Mouse (Mus musculus) adrenal gland, postnatal 0 days (tissue): ENCODE results near the gene Med18. TPM values are rescaled to one million over a fixed set of nuclear protein-coding genes. Genes with fewer than 3 reads are reported as not detected.

Experiments used
- polyA plus RNA-seq: library from polyadenylated mRNA; unstranded; fragments of >200 nt; fragmentation: Nextera tagmentation; extraction: Ambion mirVana; gene quantifications from 2 replicates; pipeline ENCODE4 v1.2.1, GENCODE M21; 2015

Med18 gene
- polyA plus RNA-seq = 8.4 and 15.9 TPM in 2 replicates

DNA sequence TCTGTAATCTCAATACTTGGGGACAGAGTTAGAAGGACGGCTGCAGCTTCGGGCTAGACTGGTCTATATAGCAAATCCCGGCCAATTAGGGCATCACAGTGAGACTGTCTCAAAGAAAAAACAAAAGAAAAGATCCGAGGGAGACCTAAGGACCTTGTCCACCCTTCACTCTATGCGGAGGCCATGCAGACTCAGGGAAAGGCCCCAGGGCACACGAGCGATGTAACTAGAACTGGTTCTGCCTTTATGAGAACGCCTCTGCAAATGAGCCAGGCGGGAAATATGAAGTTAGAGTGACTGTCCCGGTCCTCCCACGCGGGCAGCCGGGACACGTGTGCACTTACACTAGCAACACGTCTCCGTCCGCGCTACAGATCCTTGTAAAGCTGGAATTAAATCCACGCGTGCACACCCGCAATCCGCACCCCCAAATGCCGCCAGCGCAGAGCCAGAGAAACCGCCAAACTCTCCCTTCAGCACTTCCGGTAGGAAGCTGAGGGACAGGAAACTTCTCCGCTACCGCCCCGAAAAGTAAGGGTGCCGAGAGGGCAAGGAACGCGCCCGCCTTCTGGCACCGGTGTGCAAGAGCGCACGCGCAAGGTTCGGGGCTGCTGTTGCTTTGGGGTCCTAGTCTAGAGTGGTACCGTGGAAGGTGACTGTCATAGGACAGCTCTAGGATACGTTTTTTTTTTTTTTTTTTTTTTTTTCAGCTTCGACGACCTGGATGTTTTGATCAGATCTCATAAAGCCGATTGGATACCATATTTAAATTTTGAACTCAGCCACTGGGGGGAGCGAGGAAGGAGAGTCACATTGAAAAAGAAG is at the start of gene Med18:
Gene Med18, minus strand, starts transcription at position 492 of the 825 bp plus-strand sequence.

DNA sequence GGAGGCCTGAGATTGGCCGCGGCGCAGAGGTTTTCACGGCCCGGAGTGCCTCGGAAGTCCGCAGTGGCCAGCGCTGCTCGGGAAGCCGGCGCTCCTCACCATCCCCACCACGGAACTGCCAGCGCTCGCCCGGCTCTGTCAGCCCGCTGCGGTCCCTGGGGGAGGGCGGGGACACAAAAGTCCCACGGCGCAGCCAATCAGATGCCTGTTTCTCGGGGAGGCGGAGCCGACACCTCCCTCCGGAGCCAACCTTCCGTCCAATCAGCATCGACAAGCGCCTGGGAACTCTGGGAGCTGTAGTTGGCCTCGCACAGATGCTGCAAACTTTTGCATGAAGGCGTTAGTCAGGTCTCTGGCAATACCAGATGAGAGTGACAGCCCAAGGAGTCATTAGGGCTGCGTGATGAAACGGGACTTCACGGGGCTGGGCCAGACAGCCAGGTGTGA is 46.7 kb upstream of the Med18 start, which contains the start of gene Sesn2:
Gene Sesn2, minus strand, starts transcription at position 150 of the 447 bp plus-strand sequence.

DNA sequence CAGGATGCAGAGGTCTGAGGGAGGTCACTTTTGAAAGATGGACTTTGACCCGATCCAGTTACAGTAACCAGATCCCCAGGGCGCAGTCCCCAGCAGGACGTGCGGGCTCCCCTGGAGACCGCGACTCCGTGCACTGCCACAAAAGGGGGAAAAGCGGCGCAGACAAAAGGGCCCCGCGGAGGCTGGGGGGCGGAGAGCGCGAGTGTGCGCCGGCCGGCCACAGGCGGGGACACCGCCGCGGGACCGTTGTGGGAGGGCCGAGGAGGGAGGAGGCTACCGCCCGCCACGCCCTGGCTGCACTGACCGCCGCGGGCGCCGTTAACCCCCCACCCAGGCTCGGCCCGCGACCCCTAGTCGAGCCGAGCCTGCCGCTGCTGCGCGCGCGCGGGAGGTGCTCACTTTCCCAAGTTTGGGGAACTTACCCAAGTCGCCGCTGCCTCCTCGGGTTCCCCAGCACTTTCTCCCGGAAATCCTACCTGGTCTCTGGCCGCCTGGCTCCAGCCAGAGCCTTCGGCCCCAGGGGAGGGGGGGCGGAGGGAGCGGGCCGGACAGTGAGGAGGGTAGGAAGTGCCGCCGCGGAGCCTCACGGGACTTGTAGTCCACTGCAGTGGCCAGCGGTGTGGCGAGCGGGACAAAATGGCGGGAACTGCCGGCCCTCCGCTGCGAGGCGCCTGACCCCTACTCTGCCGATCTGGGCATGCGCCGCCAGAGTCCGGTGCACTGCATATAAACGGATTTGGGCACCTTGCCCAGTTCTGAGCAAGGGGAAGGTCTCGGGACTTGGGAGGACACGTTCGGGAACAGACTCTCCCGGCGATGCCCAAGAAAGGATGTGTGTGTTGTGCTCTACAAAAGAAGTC is 41.6 kb downstream of the Med18 start, which contains the start of gene Phactr4:
Gene Phactr4, minus strand, starts transcription at position 567 of the 860 bp plus-strand sequence.

Other genes with a start within 250 kb of the Med18 start
- gene Gmeb1, start 202.3 kb downstream of the Med18 start, polyA plus RNA-seq = 10.6 and 15.1 TPM in 2 replicates
- 22.9 and 32.0 TPM in 2 replicates for gene Taf12, start 189.5 kb downstream of the Med18 start, polyA plus RNA-seq
- 7.1 and 11.7 TPM in 2 replicates for gene Rab42, start 160.5 kb downstream of the Med18 start, polyA plus RNA-seq
- gene Trnau1ap, start 134.4 kb downstream of the Med18 start, polyA plus RNA-seq = 95.5 and 127 TPM in 2 replicates
- gene Rcc1, start 110.3 kb downstream of the Med18 start, polyA plus RNA-seq = 17.6 and 21.6 TPM in 2 replicates
- gene Phactr4, start 41.4 kb downstream of the Med18 start, polyA plus RNA-seq = 14.0 and 22.7 TPM in 2 replicates
- gene Sesn2, start 46.6 kb upstream of the Med18 start, polyA plus RNA-seq = 4.5 and 9.3 TPM in 2 replicates
- gene Atpif1, start 69.7 kb upstream of the Med18 start, polyA plus RNA-seq = 1,952 and 2,960 TPM in 2 replicates
- gene Dnajc8, start 71.6 kb upstream of the Med18 start, polyA plus RNA-seq = 155 and 181 TPM in 2 replicates
- 3.0 and 3.2 TPM in 2 replicates for gene Ptafr, start 100.1 kb upstream of the Med18 start, polyA plus RNA-seq
- 6.4 and 12.1 TPM in 2 replicates for gene Eya3, start 175.1 kb upstream of the Med18 start, polyA plus RNA-seq